Mouse (Mus musculus) ES-Bruce4 (cell line): ENCODE results near the gene Rhbg.

Source experiments
- CTCF ChIP-seq: IDR thresholded peaks from one replicate; pipeline ENCODE4 v1.8.1; 2011; ENCODE audit warnings: low read depth, low read length
- EP300 ChIP-seq: IDR thresholded peaks from 2 replicates; pipeline ENCODE4 v1.6.1; 2011; ENCODE audit warnings: low read depth, low read length; ENCODE audit not compliant: insufficient read depth
- POLR2A ChIP-seq: IDR thresholded peaks from one replicate; pipeline ENCODE4 v1.8.1; 2011; ENCODE audit warnings: low read length; ENCODE audit not compliant: insufficient read depth

GRCm38 (mm10) chr3:88209306-88209705, 45.2 kb downstream of the Rhbg start:
- TF ChIP-seq EP300 (no peak), CTCF (no peak), POLR2A (no peak)
